Mouse (Mus musculus) lung, adult 2 months (tissue): ENCODE measurements around the gene Numbl. TPM values are rescaled to one million over a fixed set of nuclear protein-coding genes. Genes with fewer than 3 reads are reported as not detected.
A peak's percentile ranks its signal among the peaks of the same experiment; 100 is the strongest.

Source experiments
- DNase-seq: peaks from one replicate; pipeline ENCODE4 v3.0.0; 2022
- H3K4me1 ChIP-seq: fragments of 200-500 bp; 2 replicates; pipeline ENCODE4 v1.6.1; 2011; ENCODE audit warnings: low read length; ENCODE audit not compliant: control insufficient read depth, insufficient read depth
- H3K4me3 ChIP-seq: fragments of 200-500 bp; replicated peaks from 2 replicates; pipeline ENCODE3; 2011; ENCODE audit warnings: low read depth, mild to moderate bottlenecking, control low read depth, low read length; ENCODE audit errors: extremely low read depth
- CTCF ChIP-seq: fragments of 200-500 bp; IDR thresholded peaks from 2 replicates; pipeline ENCODE4 v1.5.1; 2011; ENCODE audit warnings: mild to moderate bottlenecking, low read length, control low read depth; ENCODE audit not compliant: insufficient read depth
- POLR2A ChIP-seq: fragments of 200-500 bp; IDR thresholded peaks from 2 replicates; pipeline ENCODE4 v1.6.1; 2011; ENCODE audit warnings: low read depth, mild to moderate bottlenecking, control low read depth, low read length, borderline replicate concordance; ENCODE audit errors: extremely low read depth
- WGBS: fragments of 180-500 bp; shearing (Covaris S2); methylation state at CpG from one replicate; pipeline ENCODE4 v1.1.7; 2018; 5-methylcytosine and 5-hydroxymethylcytosine counted together
- polyA plus RNA-seq: library from polyadenylated mRNA; depleted of rRNA; stranded (reverse); fragments of >200 nt; gene quantifications from 2 replicates; pipeline ENCODE4 v1.2.3, GENCODE M21; 2012

Numbl gene
- polyA plus RNA-seq, 1 experiment: 33.0 TPM

GRCm38 (mm10) chr7:27300351-27300750 is 42.1 kb downstream of the Numbl start:
- no peaks in the 10 kb centered on the region for H3K4me1 ChIP-seq
- no peak for DNase-seq
- TF ChIP-seq CTCF (no peak), POLR2A (no peak)
- WGBS: 86% methylated on average over 4 of the region's 4 CpGs
- H3K4me3 ChIP-seq: no peak overlapping the region

DNA sequence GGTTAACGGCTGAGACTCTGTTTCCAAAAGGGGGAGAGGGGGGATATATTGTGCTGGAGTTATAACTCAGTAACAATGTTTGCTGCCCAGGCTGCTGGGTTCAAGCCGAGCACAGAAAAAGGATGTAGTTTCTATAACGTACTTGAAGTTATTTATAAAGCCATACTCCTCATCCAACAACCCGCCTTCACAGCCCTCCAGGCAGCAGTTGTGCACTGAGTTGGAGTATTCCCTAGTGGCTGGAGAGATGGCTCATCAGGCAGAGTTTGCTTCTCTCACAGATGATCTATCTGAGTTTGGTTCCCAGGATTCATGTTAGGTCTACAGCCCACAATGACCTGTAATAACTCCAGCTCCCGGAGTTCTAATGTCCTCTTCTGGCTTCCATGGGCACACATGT is 42.6 kb downstream of the Numbl start:
- TF ChIP-seq POLR2A (no peak), CTCF (no peak)
- WGBS: 64% methylated on average over 5 of the region's 5 CpGs
- no peak overlapping the region for H3K4me3 ChIP-seq
- H3K4me1 ChIP-seq: no peaks in the 10 kb centered on the region
- no peak for DNase-seq

- 7% methylated on average over 11 of the region's 11 CpGs for WGBS
- Histone ChIP-seq H3K4me1 (no peaks in the 10 kb centered on the region), H3K4me3 (no peak overlapping the region)
- DNase-seq: peak; percentile 76
- peak; percentile 98 for TF ChIP-seq CTCF
- no peak for TF ChIP-seq POLR2A
Measured at GRCm38 (mm10) chr7:27302172-27302571, 43.9 kb downstream of the Numbl start.

GRCm38 (mm10) chr7:27305091-27305730 is 47.0 kb downstream of the Numbl start:
- DNase-seq: no peak
- TF ChIP-seq CTCF (no peak), POLR2A (no peak)
- Histone ChIP-seq H3K4me3 (no peak overlapping the region), H3K4me1 (0 out of 2 replicates have a peak, but pooled peaks cover 2% of the 10 kb centered on the region)
- WGBS: 84% methylated on average over 17 of the region's 17 CpGs

DNA sequence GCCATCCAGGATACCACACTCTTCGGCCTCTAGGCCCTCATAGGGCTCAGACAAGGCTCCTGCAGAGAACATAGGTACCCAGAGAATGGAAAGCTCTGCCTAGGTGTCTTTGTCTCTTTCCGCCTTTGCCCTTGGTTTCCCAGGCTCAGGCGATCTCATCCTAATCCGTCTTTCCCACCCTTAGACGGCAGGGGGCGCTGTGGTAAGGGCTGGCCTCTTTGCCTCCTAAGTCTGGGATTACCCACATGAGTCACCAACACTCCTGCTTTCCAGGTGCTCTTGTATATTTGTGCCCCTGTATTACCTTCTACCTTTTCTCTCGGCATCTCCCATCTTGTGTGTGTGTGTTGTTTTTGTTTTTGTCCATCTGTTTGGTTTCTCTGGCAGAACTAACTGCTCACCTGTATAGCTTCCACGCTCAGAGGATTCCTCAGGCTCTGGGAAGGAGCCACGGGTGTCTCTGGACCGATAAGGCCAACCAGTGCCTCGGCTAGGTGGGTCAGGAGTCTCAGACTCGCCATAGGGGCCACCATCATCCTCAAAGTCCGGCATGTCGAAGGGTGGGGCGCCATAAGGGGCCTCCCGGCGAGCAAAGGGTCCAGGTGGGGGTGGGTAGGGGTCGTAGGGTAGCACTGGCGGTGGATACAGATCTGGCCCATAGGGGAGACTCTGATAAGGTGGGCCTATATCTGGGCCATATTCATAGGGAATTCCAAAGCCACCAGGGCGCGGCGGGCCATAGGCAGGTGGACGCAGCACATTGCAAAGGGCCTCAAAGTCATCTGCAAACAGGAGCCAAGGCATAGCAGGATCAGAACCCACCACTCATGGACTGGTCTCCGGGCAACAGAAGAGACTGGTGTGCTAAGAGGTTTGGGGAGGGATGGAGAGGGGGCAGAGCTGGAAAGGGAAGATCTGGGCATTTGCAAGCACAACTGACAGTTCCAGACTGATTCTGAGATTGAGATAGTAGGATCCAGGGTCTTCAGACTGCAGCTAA is 48.2 kb downstream of the Numbl start:
- DNase-seq: peak; percentile 43
- 78% methylated on average over 24 of the region's 24 CpGs for WGBS
- TF ChIP-seq CTCF (peak; percentile 72), POLR2A (no peak)
- Histone ChIP-seq H3K4me3 (no peak overlapping the region), H3K4me1 (0 out of 2 replicates have a peak, but pooled peaks cover 2% of the 10 kb centered on the region)

GRCm38 (mm10) chr7:27307551-27307950 is 49.3 kb downstream of the Numbl start:
- DNase-seq: no peak
- Histone ChIP-seq H3K4me3 (no peak overlapping the region), H3K4me1 (0 out of 2 replicates have a peak, but pooled peaks cover 2% of the 10 kb centered on the region)
- 83% methylated on average over 9 of the region's 9 CpGs for WGBS
- TF ChIP-seq POLR2A: no peak
- TF ChIP-seq CTCF: no peak; the same call in 1 of the 2 replicates

DNA sequence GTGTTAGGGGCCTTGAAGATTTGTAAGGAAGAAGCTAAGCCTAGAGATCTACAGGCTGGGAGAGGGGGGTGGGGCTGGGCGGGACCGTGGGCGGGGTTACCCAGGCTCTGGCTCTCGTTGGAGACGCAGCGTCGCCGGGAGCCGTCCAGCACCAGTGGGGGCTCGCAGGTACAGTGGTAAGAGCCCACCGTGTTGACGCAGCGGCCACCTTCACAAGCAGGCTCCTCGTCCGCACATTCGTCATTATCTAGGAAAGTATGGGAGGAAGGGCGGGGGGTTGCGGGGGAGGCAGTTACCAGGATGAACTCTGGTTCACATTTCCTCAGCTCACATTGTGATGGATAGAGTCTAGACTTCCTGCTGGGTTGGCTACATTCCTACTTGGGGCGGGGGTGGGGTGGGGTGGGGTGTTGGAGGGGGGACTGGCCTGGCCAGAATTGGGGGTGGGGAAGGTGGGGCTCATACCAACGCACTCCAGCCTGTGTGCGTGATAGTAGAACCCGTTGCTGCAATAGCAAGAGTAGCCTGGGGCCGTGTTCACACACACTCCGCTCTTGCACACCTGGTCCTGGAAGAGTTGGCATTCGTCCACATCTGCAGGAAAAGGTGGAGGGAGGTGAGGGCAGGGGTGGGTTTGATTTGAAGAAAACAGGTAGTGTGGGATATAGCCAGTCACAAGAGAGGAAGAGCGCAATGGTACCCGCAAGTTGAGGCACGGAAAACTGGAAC is 50.8 kb downstream of the Numbl start:
- H3K4me1 ChIP-seq: 0 out of 2 replicates have a peak, but pooled peaks cover 2% of the 10 kb centered on the region
- H3K4me3 ChIP-seq: peak overlapping the region; percentile 48
- 19% methylated on average over 28 of the region's 28 CpGs for WGBS
- TF ChIP-seq POLR2A (no peak), CTCF (no peak)
- DNase-seq: peak; percentile 17

DNA sequence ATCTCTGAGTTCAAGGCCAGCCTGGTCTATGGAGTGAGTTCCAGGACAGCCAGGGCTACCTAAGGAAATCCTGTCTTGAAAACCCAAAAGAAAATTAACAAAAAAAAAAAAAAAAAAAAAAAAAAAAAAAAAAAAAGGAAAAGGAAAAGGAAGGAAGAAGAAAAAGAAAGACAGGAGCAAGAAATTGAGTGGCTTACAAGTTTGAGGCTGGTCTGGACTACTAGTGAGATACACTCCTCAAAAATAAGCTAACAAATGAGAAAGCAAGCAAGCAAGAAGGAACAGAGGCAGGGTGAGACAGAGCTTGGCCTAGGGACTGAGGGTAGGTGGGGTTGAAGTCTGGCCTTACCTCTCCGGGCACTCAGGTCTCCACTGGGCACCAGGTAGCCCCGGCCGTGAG is 51.6 kb downstream of the Numbl start:
- 0 out of 2 replicates have a peak, but pooled peaks cover 2% of the 10 kb centered on the region for H3K4me1 ChIP-seq
- DNase-seq: no peak
- no peak overlapping the region for H3K4me3 ChIP-seq
- 67% methylated on average over 3 of the region's 3 CpGs for WGBS
- TF ChIP-seq POLR2A (no peak), CTCF (no peak)

- peak; percentile 46 for DNase-seq
- H3K4me3 ChIP-seq: no peak overlapping the region
- TF ChIP-seq CTCF (no peak), POLR2A (no peak)
Measured at GRCm38 (mm10) chr7:27310306-27310705, 52.1 kb downstream of the Numbl start.

More at GRCm38 (mm10) chr7:27310306-27310705, 52.1 kb downstream of the Numbl start:
- H3K4me1 ChIP-seq: 0 out of 2 replicates have a peak, but pooled peaks cover 2% of the 10 kb centered on the region
- WGBS: 18% methylated on average over 17 of the region's 17 CpGs
